Mouse (Mus musculus): ENCODE measurements around the gene Gata1. TPM values are rescaled to one million over a fixed set of nuclear protein-coding genes. Genes with fewer than 3 reads are reported as not detected.
"Not testable (repeated sequence)": the region's sequence is repeated elsewhere in the genome, so short reads cannot be mapped to it uniquely, and the experiment has no call there.

The Gata1 gene
- total RNA-seq, 2 experiments from 2014 or later: not detected

- no peak for DNase-seq (ENCODE audit: low spot score in 2 of 2)
These were observed 10.2 kb downstream of the Gata1 start for GRCm38 (mm10) chrX:7967596-7968201.

- DNase-seq (ENCODE audit: low spot score in 2 of 2): no peak
These were observed 11.7 kb downstream of the Gata1 start for GRCm38 (mm10) chrX:7966161-7966560.

GRCm38 (mm10) chrX:7963829-7964626, 13.8 kb downstream of the Gata1 start:
- no peak for DNase-seq (ENCODE audit: low spot score in 2 of 2)

- DNase-seq (ENCODE audit: low spot score in 2 of 2): no peak
These were observed 19.0 kb downstream of the Gata1 start for GRCm38 (mm10) chrX:7958868-7959267.

- DNase-seq (ENCODE audit: low spot score in 2 of 2): no peak
These were observed 27.8 kb downstream of the Gata1 start for GRCm38 (mm10) chrX:7950091-7950490.

GRCm38 (mm10) chrX:7947900-7948492, 29.9 kb downstream of the Gata1 start:
- peak; percentile 88 to 95 for DNase-seq (ENCODE audit: low spot score in 2 of 2)

GRCm38 (mm10) chrX:7947108-7947899, 30.6 kb downstream of the Gata1 start, which contains the start of gene Hdac6:
Gene Hdac6, minus strand, starts transcription at chrX:7947889.
- no peak for DNase-seq (ENCODE audit: low spot score in 2 of 2)

- DNase-seq (ENCODE audit: low spot score in 2 of 2): no peak
These were observed 32.3 kb downstream of the Gata1 start for GRCm38 (mm10) chrX:7945618-7946017.

- DNase-seq (ENCODE audit: low spot score in 2 of 2): no peak
These were observed 40.2 kb downstream of the Gata1 start for GRCm38 (mm10) chrX:7937667-7938066.

GRCm38 (mm10) chrX:7936874-7937273, 41.0 kb downstream of the Gata1 start:
- DNase-seq (ENCODE audit: low spot score in 2 of 2): no peak

GRCm38 (mm10) chrX:7928270-7928790, 49.5 kb downstream of the Gata1 start, which contains the start of gene Eras:
Gene Eras, minus strand, starts transcription at chrX:7928607.
- no peak for DNase-seq (ENCODE audit: low spot score in 2 of 2)

- DNase-seq (ENCODE audit: low spot score in 2 of 2): no peak
These were observed 50.8 kb downstream of the Gata1 start for GRCm38 (mm10) chrX:7927116-7927515.

GRCm38 (mm10) chrX:7926266-7926665, 51.6 kb downstream of the Gata1 start:
- no peak for DNase-seq (ENCODE audit: low spot score in 2 of 2)

GRCm38 (mm10) chrX:7922032-7922431, 55.8 kb downstream of the Gata1 start:
- no peak for DNase-seq (ENCODE audit: low spot score in 2 of 2)

- peak; percentile 54 to 59 for DNase-seq (ENCODE audit: low spot score in 2 of 2)
These were observed 58.1 kb downstream of the Gata1 start, which contains the start of gene Pcsk1n for GRCm38 (mm10) chrX:7919601-7920383. Gene Pcsk1n, plus strand, starts transcription at chrX:7919822.

GRCm38 (mm10) chrX:7917960-7918359, 59.9 kb downstream of the Gata1 start:
- not testable (repeated sequence) for DNase-seq (ENCODE audit: low spot score in 2 of 2)

GRCm38 (mm10) chrX:7915669-7916068, 62.2 kb downstream of the Gata1 start:
- not testable (repeated sequence) for DNase-seq (ENCODE audit: low spot score in 2 of 2)

- no peak for DNase-seq (ENCODE audit: low spot score in 2 of 2)
These were observed 67.4 kb downstream of the Gata1 start for GRCm38 (mm10) chrX:7910473-7910872.

All from layer of hippocampus, postnatal 14 days (tissue).